Mouse (Mus musculus) stomach, postnatal 0 days (tissue): ENCODE results near the gene Top2a.

Experiments
- CTCF ChIP-seq: IDR thresholded peaks from 2 replicates; pipeline ENCODE4 v1.5.1; 2016; ENCODE audit warnings: antibody characterized with exemption, low read depth, mild to moderate bottlenecking, moderate library complexity
- EP300 ChIP-seq: optimal IDR thresholded peaks from 2 replicates; pipeline ENCODE3; 2016; ENCODE audit warnings: antibody characterized with exemption

- TF ChIP-seq CTCF (no peak), EP300 (peak; percentile 99)
Observed at GRCm38 (mm10) chr11:99023500-99024467, at the start of gene Top2a.
